Mouse (Mus musculus) testis, adult 2 months (tissue): ENCODE data around the gene Gnpat.

Experiments used
- CTCF ChIP-seq: fragments of 200-500 bp; IDR thresholded peaks from 2 replicates; pipeline ENCODE4 v1.5.1; 2012; ENCODE audit warnings: low read depth, mild to moderate bottlenecking, inconsistent platforms, low read length, moderate library complexity; ENCODE audit not compliant: control insufficient read depth, insufficient read depth, insufficient replicate concordance
- POLR2A ChIP-seq: fragments of 200-500 bp; IDR thresholded peaks from 2 replicates; pipeline ENCODE4 v1.6.1; 2012; ENCODE audit warnings: low read depth, mild to moderate bottlenecking, inconsistent platforms, low read length, moderate library complexity; ENCODE audit not compliant: control insufficient read depth

GRCm38 (mm10) chr8:124853511-124853910, 9.3 kb upstream of the Gnpat start:
- TF ChIP-seq POLR2A (no peak), CTCF (no peak)
